Mouse (Mus musculus) liver (tissue): Measurements from ENCODE around the gene Tank.

Source experiments
- DNase-seq: peaks from one replicate; pipeline ENCODE4 v3.0.0-alpha.2; 2020; ENCODE audit warnings: mixed read lengths

Tank gene

GRCm38 (mm10) chr2:61656421-61657411 is 78.3 kb downstream of the Tank start:
- peak; percentile 64 for DNase-seq

DNA sequence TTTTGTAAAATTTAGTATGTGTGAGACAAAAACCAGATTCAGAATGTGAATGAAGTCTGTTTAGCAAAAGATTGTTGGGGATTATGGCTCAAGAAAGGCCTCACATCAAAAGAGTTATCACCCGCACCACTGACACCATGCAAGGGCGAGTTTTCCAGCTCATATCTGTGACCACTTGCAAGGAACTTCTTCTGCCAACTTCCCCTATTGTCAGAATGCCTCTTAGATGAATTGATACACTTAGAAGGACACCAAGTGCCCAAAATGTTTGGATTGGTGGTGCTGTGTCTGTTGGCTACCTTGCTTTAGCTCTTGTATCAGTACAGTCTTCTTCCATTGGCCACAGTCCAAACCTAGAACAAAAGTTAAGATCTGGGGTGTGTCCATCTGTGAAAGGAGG is 80.9 kb downstream of the Tank start:
- no peak for DNase-seq

GRCm38 (mm10) chr2:61662833-61663232 is 84.4 kb downstream of the Tank start:
- no peak for DNase-seq

- no peak for DNase-seq
These were observed 85.3 kb downstream of the Tank start for GRCm38 (mm10) chr2:61663573-61664241.

DNA sequence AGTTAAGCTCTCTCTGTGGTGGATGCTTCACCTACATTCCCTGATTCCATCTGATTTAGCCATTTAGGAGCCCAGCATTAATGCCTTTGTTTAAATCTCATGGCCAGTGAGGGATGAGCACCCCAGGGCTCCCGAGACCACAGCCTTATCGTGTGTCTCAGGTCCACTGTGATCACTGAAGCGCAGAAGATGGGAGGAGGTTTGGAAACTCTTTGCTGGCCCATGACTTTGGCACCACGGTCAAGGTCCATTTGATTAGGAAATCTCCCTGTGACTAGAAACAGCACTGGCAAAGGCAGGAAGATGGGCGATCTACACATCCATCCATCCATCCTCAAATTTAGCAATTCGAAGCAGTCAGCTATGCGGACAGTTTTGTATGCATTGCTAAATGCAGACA is 89.0 kb downstream of the Tank start:
- DNase-seq, result no peak

DNA sequence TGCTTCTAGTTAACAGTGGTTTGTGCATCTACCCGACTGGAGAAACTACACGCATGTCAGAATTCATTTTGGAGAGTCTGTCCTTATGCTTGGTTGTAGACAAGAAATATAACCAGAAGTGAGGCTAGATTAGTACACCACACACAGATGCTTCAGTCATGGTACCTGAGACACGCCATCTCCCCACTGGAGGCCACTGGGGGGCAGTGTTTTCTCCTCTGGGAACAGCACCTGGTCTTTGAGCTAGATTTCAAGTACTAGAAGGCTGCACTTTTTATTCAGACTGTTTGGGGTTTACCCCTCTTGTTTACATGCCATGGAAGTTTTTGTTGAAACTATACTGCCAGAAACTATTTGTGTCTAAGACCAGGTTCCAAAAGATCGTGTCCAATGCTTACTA is 89.9 kb downstream of the Tank start:
- DNase-seq, result peak; percentile 56

DNA sequence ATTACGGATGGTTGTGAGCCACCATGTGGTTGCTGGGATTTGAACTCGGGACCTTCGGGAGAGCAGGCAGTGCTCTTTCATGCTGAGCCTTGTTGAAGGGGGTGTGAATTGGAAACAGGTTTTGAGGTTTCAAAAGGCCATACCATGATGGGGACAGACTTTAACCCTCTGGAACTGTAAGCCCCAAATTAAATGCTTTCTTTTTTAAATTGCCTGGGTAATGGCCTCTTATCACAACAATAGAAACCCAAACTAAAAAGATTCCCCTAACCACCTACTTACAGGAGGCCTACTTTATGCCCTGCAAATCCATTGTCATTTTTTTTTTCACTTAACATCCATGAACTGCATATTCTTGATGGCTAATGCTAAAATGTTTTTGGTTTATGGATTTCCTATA is 96.2 kb downstream of the Tank start:
- DNase-seq, result no peak

DNA sequence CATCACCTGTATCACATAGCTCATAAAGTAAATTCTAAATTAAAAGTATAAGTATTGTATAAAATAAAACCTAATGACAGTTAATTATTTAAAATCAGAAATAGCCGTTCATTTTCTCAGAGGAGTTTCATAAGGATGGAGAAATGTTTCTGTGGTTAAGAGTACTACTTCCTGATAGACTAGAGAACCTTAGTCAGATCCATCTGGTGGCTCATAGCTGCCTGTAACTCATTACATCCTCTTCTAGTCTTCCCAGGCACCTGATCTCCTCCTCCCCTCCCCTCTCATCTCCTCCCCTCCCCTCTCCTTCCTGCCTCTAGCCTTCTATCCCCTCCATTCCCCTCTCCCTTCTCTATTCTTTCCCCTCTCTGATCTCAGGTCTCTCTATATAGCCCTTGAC is 103.2 kb downstream of the Tank start:
- no peak for DNase-seq

DNA sequence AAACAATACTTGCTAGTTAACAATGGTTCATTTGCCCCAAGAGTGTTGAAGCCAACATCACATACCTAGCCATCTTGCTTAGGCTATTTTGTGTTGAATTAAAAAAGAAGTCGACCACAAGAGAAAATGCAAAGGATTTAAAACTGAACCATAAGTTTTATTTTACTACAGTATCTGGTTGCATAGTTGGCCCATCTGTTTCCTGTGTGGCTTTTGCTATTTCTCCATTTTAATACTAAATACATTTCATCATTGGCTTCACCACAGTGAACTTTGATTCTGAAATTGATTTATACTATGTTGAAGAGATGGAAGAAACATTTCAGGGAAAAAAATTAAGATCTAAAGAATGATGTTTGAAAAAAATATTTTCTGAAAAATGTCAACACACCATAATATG is 108.1 kb downstream of the Tank start:
- DNase-seq, result no peak

DNA sequence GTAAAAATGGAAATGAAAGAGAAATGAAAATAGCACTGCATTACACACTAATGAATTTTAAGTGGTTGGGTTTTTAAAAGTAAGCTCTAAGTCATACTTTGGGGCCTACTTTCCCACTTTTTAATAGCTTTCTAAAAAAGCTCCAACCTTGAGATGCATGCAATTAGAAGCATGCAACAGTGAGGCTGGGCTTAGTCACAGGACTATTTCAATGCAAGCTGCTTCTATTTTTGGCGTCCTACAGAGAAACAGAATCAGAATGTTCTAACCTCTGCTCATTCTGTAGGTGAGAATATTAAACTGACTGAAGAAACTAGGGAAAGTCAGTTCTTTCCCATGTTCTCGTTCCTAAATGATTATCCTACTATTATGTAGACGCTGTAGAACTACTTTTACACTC is 110.7 kb downstream of the Tank start:
- no peak for DNase-seq
